Mouse (Mus musculus) C2C12 (cell line): ENCODE data around the gene Ppp2r1b. TPM values are rescaled to one million over a fixed set of nuclear protein-coding genes. Genes with fewer than 3 reads are reported as not detected.

Experiments
- H3K27me3 ChIP-seq: one replicate; pipeline ENCODE4 v1.6.1; 2011; ENCODE audit not compliant: control insufficient read depth, insufficient read depth, insufficient read length
- H3K36me3 ChIP-seq: one replicate; pipeline ENCODE4 v1.6.1; 2011; ENCODE audit not compliant: control insufficient read depth, insufficient read depth
- H3K4me3 ChIP-seq: one replicate; pipeline ENCODE4 v1.5.1; 2011; ENCODE audit warnings: mild to moderate bottlenecking, control low read depth; ENCODE audit not compliant: poor library complexity, insufficient read depth, severe bottlenecking
- H3K79me2 ChIP-seq: one replicate; pipeline ENCODE4 v1.6.1; 2011; ENCODE audit not compliant: control insufficient read depth, insufficient read depth
- H3K79me3 ChIP-seq: one replicate; pipeline ENCODE4 v1.6.1; 2011; ENCODE audit warnings: low read depth, control low read depth
- H3ac ChIP-seq: one replicate; pipeline ENCODE3; 2011; ENCODE audit warnings: low read depth; ENCODE audit not compliant: control insufficient read depth, insufficient read length
- CEBPB ChIP-seq: IDR thresholded peaks from one replicate; pipeline ENCODE4 v1.6.1; 2011; ENCODE audit warnings: low read depth, mild to moderate bottlenecking, control low read depth, moderate library complexity
- CTCF ChIP-seq: IDR thresholded peaks from one replicate; pipeline ENCODE4 v1.5.1; 2011; ENCODE audit not compliant: control insufficient read depth, insufficient read depth, insufficient read length
- FOSL1 ChIP-seq: IDR thresholded peaks from one replicate; pipeline ENCODE4 v1.8.0; 2011; ENCODE audit warnings: mild to moderate bottlenecking, low read length; ENCODE audit not compliant: poor library complexity, insufficient read depth, severe bottlenecking
- MAX ChIP-seq: IDR thresholded peaks from one replicate; pipeline ENCODE4 v1.6.1; 2011; ENCODE audit warnings: mild to moderate bottlenecking, control low read depth
- MYOD1 ChIP-seq: IDR thresholded peaks from one replicate; pipeline ENCODE4 v1.6.1; 2011; ENCODE audit warnings: low read depth; ENCODE audit not compliant: control insufficient read depth, insufficient read length
- MYOG ChIP-seq: IDR thresholded peaks from one replicate; pipeline ENCODE4 v1.6.1; 2011; ENCODE audit not compliant: control insufficient read depth, insufficient read length; ENCODE audit errors: extremely low read depth
- USF1 ChIP-seq: IDR thresholded peaks from one replicate; pipeline ENCODE4 v1.6.1; 2011; ENCODE audit warnings: low read depth, mild to moderate bottlenecking, control low read depth, moderate library complexity
- polyA plus RNA-seq: library from polyadenylated mRNA; unstranded; fragments of >200 nt; fragmentation: generic; extraction: Trizol; gene quantifications from one replicate; pipeline ENCODE4 v1.2.1, GENCODE M21; 2012; ENCODE audit warnings: missing spikeins

Gene Ppp2r1b
- polyA plus RNA-seq, 1 experiment = 26.7 TPM

GRCm38 (mm10) chr9:50855133-50855766, 10.1 kb downstream of the Ppp2r1b start:
- Histone ChIP-seq H3K27me3 (no peaks in the 10 kb centered on the region), H3K36me3 (peaks cover 11% of the 10 kb centered on the region), H3K4me3 (no peak overlapping the region), H3ac (no peak overlapping the region), H3K79me2 (peaks cover 27% of the 10 kb centered on the region), H3K79me3 (peaks cover 10% of the 10 kb centered on the region)
- TF ChIP-seq CEBPB (no peak), CTCF (no peak), USF1 (no peak), FOSL1 (no peak), MYOD1 (no peak), MAX (no peak), MYOG (no peak)

GRCm38 (mm10) chr9:50855780-50856179, 10.7 kb downstream of the Ppp2r1b start:
- Histone ChIP-seq H3K79me2 (peaks cover 27% of the 10 kb centered on the region), H3K4me3 (no peak overlapping the region)
- TF ChIP-seq FOSL1 (no peak), USF1 (no peak), CEBPB (no peak), MYOD1 (no peak), MYOG (no peak), CTCF (no peak), MAX (no peak)

GRCm38 (mm10) chr9:50856341-50857081, 11.4 kb downstream of the Ppp2r1b start:
- Histone ChIP-seq H3K4me3 (peak overlapping the region; percentile 41), H3ac (peak overlapping the region; percentile 95), H3K36me3 (peaks cover 24% of the 10 kb centered on the region), H3K79me3 (peaks cover 10% of the 10 kb centered on the region), H3K27me3 (no peaks in the 10 kb centered on the region), H3K79me2 (peaks cover 27% of the 10 kb centered on the region)
- TF ChIP-seq CEBPB (no peak), CTCF (no peak), MYOG (no peak), MYOD1 (no peak), FOSL1 (no peak), MAX (no peak), USF1 (no peak)

More at GRCm38 (mm10) chr9:50855780-50856179, 10.7 kb downstream of the Ppp2r1b start:
- Histone ChIP-seq H3K36me3 (peaks cover 17% of the 10 kb centered on the region), H3K27me3 (no peaks in the 10 kb centered on the region), H3ac (no peak overlapping the region), H3K79me3 (peaks cover 10% of the 10 kb centered on the region)

- Histone ChIP-seq H3K27me3 (no peaks in the 10 kb centered on the region), H3K79me2 (peaks cover 27% of the 10 kb centered on the region), H3K79me3 (peaks cover 10% of the 10 kb centered on the region), H3ac (peak overlapping the region; percentile 95), H3K36me3 (peaks cover 31% of the 10 kb centered on the region), H3K4me3 (peak overlapping the region; percentile 41)
- no peak for TF ChIP-seq CEBPB
These were observed 12.1 kb downstream of the Ppp2r1b start for GRCm38 (mm10) chr9:50857082-50857641.

- TF ChIP-seq MYOD1 (no peak), CTCF (no peak), MAX (no peak), MYOG (no peak), FOSL1 (no peak), CEBPB (no peak), USF1 (no peak)
- Histone ChIP-seq H3K79me2 (peaks cover 27% of the 10 kb centered on the region), H3K27me3 (no peaks in the 10 kb centered on the region), H3ac (no peak overlapping the region), H3K79me3 (peaks cover 10% of the 10 kb centered on the region), H3K36me3 (peaks cover 40% of the 10 kb centered on the region), H3K4me3 (no peak overlapping the region)
These were observed 13.6 kb downstream of the Ppp2r1b start for GRCm38 (mm10) chr9:50858681-50859080.
